Mouse (Mus musculus) MEL (cell line): ENCODE data around the gene Rhof. TPM values are rescaled to one million over a fixed set of nuclear protein-coding genes. Genes with fewer than 3 reads are reported as not detected.

Experiments used
- DNase-seq: peaks from one replicate; pipeline ENCODE4 v3.0.0; 2011; ENCODE audit warnings: low read depth, low spot score
- H3K27ac ChIP-seq: 2 replicates; pipeline ENCODE4 v1.5.1; 2012; ENCODE audit warnings: low read depth, mild to moderate bottlenecking, control low read depth, low read length, moderate library complexity; ENCODE audit not compliant: control insufficient read depth
- H3K27me3 ChIP-seq, 2 experiments: fragments of 150-350 bp in 1 of 2; sonication (generic) in 1 of 2; 2 replicates each; pipeline ENCODE4 v1.6.1; 2012; ENCODE audit warnings: low read length in 2 of 2, mild to moderate bottlenecking in 2 of 2, improper control_type of control experiment in 1 of 2, moderate library complexity in 1 of 2; ENCODE audit not compliant: insufficient read depth in 2 of 2, control insufficient read depth in 1 of 2
- H3K36me3 ChIP-seq, 2 experiments: 2 replicates each; pipeline ENCODE4 v1.6.1; 2012 to 2014; ENCODE audit warnings: low read length in 2 of 2, improper control_type of control experiment in 1 of 2, inconsistent platforms in 1 of 2, mild to moderate bottlenecking in 1 of 2; ENCODE audit not compliant: insufficient read depth in 2 of 2, control insufficient read depth in 1 of 2
- H3K4me1 ChIP-seq, 2 experiments: fragments of 150-350 bp in 1 of 2; sonication (generic) in 1 of 2; 2 replicates each; pipeline ENCODE4 v1.6.1; 2012; ENCODE audit warnings: low read length in 2 of 2, improper control_type of control experiment in 1 of 2, mild to moderate bottlenecking in 1 of 2; ENCODE audit not compliant: insufficient read depth in 2 of 2, control insufficient read depth in 1 of 2
- H3K4me3 ChIP-seq, 2 experiments: fragments of 150-350 bp in 1 of 2; sonication (generic) in 1 of 2; 2 replicates each; pipeline ENCODE4 v1.5.1; 2012; ENCODE audit warnings: low read depth in 2 of 2, low read length in 2 of 2, mild to moderate bottlenecking in 2 of 2, moderate library complexity in 2 of 2, control low read depth in 1 of 2, improper control_type of control experiment in 1 of 2; ENCODE audit not compliant: control insufficient read depth in 1 of 2, insufficient read depth in 1 of 2
- H3K79me2 ChIP-seq: 2 replicates; pipeline ENCODE4 v1.6.1; 2012; ENCODE audit warnings: mild to moderate bottlenecking, low read length, moderate library complexity; ENCODE audit not compliant: control insufficient read depth, poor library complexity, insufficient read depth
- H3K9ac ChIP-seq: 2 replicates; pipeline ENCODE4 v1.6.1; 2012; ENCODE audit warnings: low read depth, mild to moderate bottlenecking, control low read depth, low read length, moderate library complexity; ENCODE audit not compliant: control insufficient read depth, poor library complexity, severe bottlenecking
- H3K9me3 ChIP-seq: fragments of 150-350 bp; sonication (generic); replicated peaks from 2 replicates; pipeline ENCODE4 v1.6.1; 2012; ENCODE audit warnings: mild to moderate bottlenecking, low read length, improper control_type of control experiment, moderate library complexity; ENCODE audit not compliant: insufficient read depth
- CHD2 ChIP-seq: IDR thresholded peaks from 2 replicates; pipeline ENCODE4 v1.6.1; 2011; ENCODE audit warnings: low read length, improper control_type of control experiment
- GABPA ChIP-seq: IDR thresholded peaks from 2 replicates; pipeline ENCODE4 v1.6.1; 2012; ENCODE audit warnings: low read depth, mild to moderate bottlenecking, inconsistent platforms, low read length, improper control_type of control experiment, moderate library complexity
- HCFC1 ChIP-seq: IDR thresholded peaks from 2 replicates; pipeline ENCODE4 v1.6.1; 2012; ENCODE audit warnings: low read depth, mild to moderate bottlenecking, inconsistent platforms, low read length, improper control_type of control experiment, moderate library complexity
- MAFK ChIP-seq: IDR thresholded peaks from 2 replicates; pipeline ENCODE4 v1.6.1; 2011; ENCODE audit warnings: low read depth, mild to moderate bottlenecking, low read length, improper control_type of control experiment, borderline replicate concordance
- MAZ ChIP-seq: IDR thresholded peaks from 2 replicates; pipeline ENCODE4 v1.6.1; 2012; ENCODE audit warnings: low read depth, mild to moderate bottlenecking, inconsistent platforms, low read length, improper control_type of control experiment
- MEF2A ChIP-seq: IDR thresholded peaks from 2 replicates; pipeline ENCODE4 v1.6.1; 2014; ENCODE audit warnings: low read depth, mild to moderate bottlenecking, inconsistent platforms, low read length, improper control_type of control experiment; ENCODE audit not compliant: poor library complexity, insufficient replicate concordance, severe bottlenecking; ENCODE audit errors: extremely low read depth
- MYB ChIP-seq: IDR thresholded peaks from 2 replicates; pipeline ENCODE4 v1.6.1; 2011; ENCODE audit warnings: mild to moderate bottlenecking, low read depth, low read length, improper control_type of control experiment
- NELFE ChIP-seq: IDR thresholded peaks from 2 replicates; pipeline ENCODE4 v1.6.1; 2011; ENCODE audit warnings: low read depth, low read length, improper control_type of control experiment
- NRF1 ChIP-seq: IDR thresholded peaks from 2 replicates; pipeline ENCODE4 v1.6.1; 2014; ENCODE audit warnings: low read depth, mild to moderate bottlenecking, inconsistent platforms, low read length, improper control_type of control experiment, moderate library complexity; ENCODE audit not compliant: poor library complexity, insufficient read depth, severe bottlenecking
- POLR2A ChIP-seq, 2 experiments: IDR thresholded peaks; 2 replicates each; pipeline ENCODE4 v1.6.1; 2011 to 2012; ENCODE audit warnings: low read length in 2 of 2, mild to moderate bottlenecking in 2 of 2, control low read depth in 1 of 2, improper control_type of control experiment in 1 of 2, low read depth in 1 of 2, moderate library complexity in 1 of 2; ENCODE audit not compliant: control insufficient read depth in 1 of 2, insufficient read depth in 1 of 2, poor library complexity in 1 of 2
- RAD21 ChIP-seq: IDR thresholded peaks from 2 replicates; pipeline ENCODE4 v1.6.1; 2011; ENCODE audit warnings: mild to moderate bottlenecking, low read depth, low read length, improper control_type of control experiment
- RCOR1 ChIP-seq: IDR thresholded peaks from 2 replicates; pipeline ENCODE4 v1.6.1; 2012; ENCODE audit warnings: low read depth, mild to moderate bottlenecking, inconsistent platforms, low read length, improper control_type of control experiment
- SMC3 ChIP-seq: IDR thresholded peaks from 2 replicates; pipeline ENCODE4 v1.6.1; 2011; ENCODE audit warnings: low read depth, low read length, improper control_type of control experiment
- TAL1 ChIP-seq: IDR thresholded peaks from 2 replicates; pipeline ENCODE4 v1.6.1; 2012; ENCODE audit warnings: mild to moderate bottlenecking, inconsistent platforms, low read length, moderate library complexity, mixed read lengths
- TCF12 ChIP-seq: IDR thresholded peaks from 2 replicates; pipeline ENCODE4 v1.6.1; 2014; ENCODE audit warnings: low read depth, mild to moderate bottlenecking, inconsistent platforms, low read length, improper control_type of control experiment, moderate library complexity
- USF2 ChIP-seq, 2 experiments: IDR thresholded peaks; 2 replicates each; pipeline ENCODE4 v1.6.1; 2011 to 2012; ENCODE audit warnings: improper control_type of control experiment in 2 of 2, low read length in 2 of 2, borderline replicate concordance in 1 of 2, inconsistent platforms in 1 of 2, low read depth in 1 of 2, mild to moderate bottlenecking in 1 of 2; ENCODE audit not compliant: insufficient read depth in 1 of 2
- polyA plus RNA-seq, 2 experiments: library from polyadenylated mRNA; stranded (reverse) in 1 of 2; unstranded in 1 of 2; fragments of >175 nt in 1 of 2; fragments of >200 nt in 1 of 2; gene quantifications; 2 replicates each; pipeline versions ENCODE4 v1.2.1 to v1.2.4; 2012; ENCODE audit warnings: low replicate concordance in 2 of 2, low read depth in 1 of 2; ENCODE audit not compliant: insufficient read length in 2 of 2, insufficient read depth in 1 of 2, missing spikeins in 1 of 2
- total RNA-seq: library from RNA; depleted of rRNA; stranded (reverse); fragments of 300-350 nt; gene quantifications from 2 replicates; pipeline ENCODE4 v1.2.3, GENCODE M21; 2012

Gene Rhof
- total and polyA plus RNA-seq, 3 experiments = 2.5 to 10.4 TPM; not detected in 1

GRCm38 (mm10) chr5:123160341-123160740, 27.8 kb upstream of the Rhof start:
- Histone ChIP-seq H3K4me1 (no peaks in the 10 kb centered on the region), H3K27me3 (no peaks in the 10 kb centered on the region), H3K27ac (no peak overlapping the region), H3K79me2 (no peaks in the 10 kb centered on the region), H3K36me3 (peaks cover 0 to 9% of the 10 kb centered on the region in 2 experiments; a peak in 2 of 4 replicates), H3K9me3 (no peaks in the 10 kb centered on the region), H3K4me3 (no peak overlapping the region), H3K9ac (no peak overlapping the region)
- TF ChIP-seq NRF1 = no peak
- no peak for TF ChIP-seq TCF12
- no peak for TF ChIP-seq USF2 (IDR thresholded peaks at IDR 0.05; ENCODE audit: borderline replicate concordance in 1 of 2, insufficient read depth in 1 of 2, low read depth in 1 of 2, low read length in 2 of 2)
- no peak for TF ChIP-seq MAFK
- TF ChIP-seq POLR2A (IDR thresholded peaks at IDR 0.05; ENCODE audit: control insufficient read depth in 1 of 2, insufficient read depth in 1 of 2, low read depth in 1 of 2, low read length in 2 of 2, poor library complexity in 1 of 2) = no peak
- no peak for TF ChIP-seq CHD2
- TF ChIP-seq TAL1 = no peak
- no peak for TF ChIP-seq NELFE
- TF ChIP-seq SMC3 = no peak
- no peak for TF ChIP-seq GABPA
- no peak for TF ChIP-seq RAD21
- TF ChIP-seq MAZ = no peak
- DNase-seq = no peak

GRCm38 (mm10) chr5:123159866-123160265, 27.4 kb upstream of the Rhof start:
- no peak for DNase-seq
- TF ChIP-seq MAFK = no peak
- TF ChIP-seq MAZ = no peak
- TF ChIP-seq RCOR1 = no peak
- TF ChIP-seq HCFC1 = no peak
- no peak for TF ChIP-seq MEF2A
- TF ChIP-seq MYB = no peak
- TF ChIP-seq USF2 (IDR thresholded peaks at IDR 0.05; ENCODE audit: borderline replicate concordance in 1 of 2, insufficient read depth in 1 of 2, low read depth in 1 of 2, low read length in 2 of 2) = no peak
- H3K4me1 ChIP-seq = no peaks in the 10 kb centered on the region
- no peaks in the 10 kb centered on the region for H3K27me3 ChIP-seq
- H3K9ac ChIP-seq = no peak overlapping the region
- no peaks in the 10 kb centered on the region for H3K9me3 ChIP-seq
- H3K79me2 ChIP-seq = no peaks in the 10 kb centered on the region
- peaks cover 0 to 9% of the 10 kb centered on the region in 2 experiments; a peak in 2 of 4 replicates for H3K36me3 ChIP-seq
- no peak overlapping the region for H3K27ac ChIP-seq
- H3K4me3 ChIP-seq = no peak overlapping the region
